Mouse (Mus musculus): ENCODE measurements at regions not wholly inside any gene's neighbourhood (a gene's known extent, or its start where the extent isn't known, plus 50 kb on each side); places are given as distances from the start of the nearest gene placed in this dataset.

- DNase-seq (ENCODE audit: low spot score) = no peak
Measured at GRCm38 (mm10) chr4:91180241-91181096, 220.1 kb downstream of the Elavl2 start.

GRCm38 (mm10) chr4:91164280-91165121 is 236.1 kb downstream of the Elavl2 start:
- DNase-seq (ENCODE audit: low spot score) = no peak

GRCm38 (mm10) chr4:91157047-91157446 is 243.5 kb downstream of the Elavl2 start:
- DNase-seq (ENCODE audit: low spot score) = peak; percentile 68

DNA sequence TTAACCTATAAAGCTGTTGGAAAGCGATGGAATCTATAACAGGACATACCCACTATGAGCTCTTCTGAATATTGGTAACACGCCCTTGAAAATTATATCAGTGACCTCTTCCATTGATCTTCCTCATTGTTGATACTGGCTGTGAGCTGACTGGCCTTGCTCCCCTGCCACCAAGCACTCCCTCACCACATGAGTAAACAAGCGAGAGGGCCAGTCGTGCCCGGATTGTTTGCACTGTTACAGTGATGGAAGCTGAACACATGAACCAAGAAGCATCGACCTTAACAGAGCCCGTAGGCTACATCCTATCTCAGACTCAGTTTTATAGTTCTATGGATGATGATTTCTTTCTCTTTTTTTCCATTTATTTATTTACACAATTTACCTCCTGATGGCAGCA is 255.9 kb downstream of the Elavl2 start:
- DNase-seq (ENCODE audit: low spot score) = no peak

DNA sequence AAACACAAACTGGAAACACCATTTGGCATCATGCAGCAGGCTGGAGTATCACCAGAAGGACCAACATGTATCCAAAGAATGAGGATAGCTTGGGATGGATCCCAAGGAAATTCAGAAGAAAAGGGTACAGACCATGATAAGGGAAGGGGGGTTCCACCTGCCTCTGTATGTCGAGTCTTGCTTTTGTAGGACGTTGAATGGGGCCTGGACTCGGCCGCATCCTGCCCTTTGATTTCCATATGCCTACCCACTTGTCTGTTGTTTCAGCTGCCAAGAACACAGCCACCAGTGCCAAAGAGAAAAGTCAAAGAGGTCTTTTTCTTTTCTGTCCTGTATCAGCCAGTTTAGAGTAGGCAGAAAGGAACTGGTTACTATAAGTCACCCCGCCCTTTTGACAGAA is 256.7 kb downstream of the Elavl2 start:
- DNase-seq (ENCODE audit: low spot score) = no peak

- peak; percentile 38 for DNase-seq (ENCODE audit: low spot score)
Measured at GRCm38 (mm10) chr4:91135327-91135726, 265.3 kb downstream of the Elavl2 start.

DNA sequence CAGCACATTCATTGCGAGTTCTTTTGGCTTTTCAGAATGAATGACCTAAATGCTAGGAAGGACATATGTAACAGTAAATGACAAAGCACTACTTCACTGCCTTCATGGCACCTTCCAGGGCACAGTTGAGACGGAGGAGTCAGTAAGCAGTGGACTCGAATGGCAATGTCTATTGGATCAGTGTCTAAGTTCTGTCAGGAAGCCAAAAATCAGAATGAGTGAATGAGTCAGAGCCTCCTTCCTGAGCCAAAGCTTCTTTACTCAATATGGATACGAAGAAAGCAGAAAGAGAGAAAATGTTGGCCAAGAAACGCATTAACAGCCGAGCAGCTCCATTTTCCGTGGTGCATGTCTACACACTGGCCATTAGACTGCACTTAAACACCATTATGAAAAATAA is 268.3 kb downstream of the Elavl2 start:
- DNase-seq (ENCODE audit: low spot score) = no peak

DNA sequence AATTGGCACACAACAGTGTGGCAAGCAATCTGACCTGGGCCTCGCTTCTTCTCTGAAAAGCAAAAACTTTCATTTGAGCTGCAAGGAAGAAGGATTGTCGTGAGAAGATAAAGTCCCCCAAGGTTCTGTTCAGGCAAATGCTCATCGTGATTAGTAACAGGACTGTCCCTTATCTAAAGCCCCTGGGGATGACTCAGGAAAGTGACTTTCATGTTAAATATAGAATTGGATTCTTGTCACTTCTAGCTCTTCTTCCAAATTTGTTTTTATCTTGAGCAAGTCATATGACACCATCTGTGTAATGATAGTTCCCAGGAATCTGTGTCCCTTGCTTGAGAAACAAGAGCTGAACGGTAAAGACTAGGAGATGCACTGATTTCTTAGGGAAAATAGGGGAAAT is 280.3 kb downstream of the Elavl2 start:
- no peak for DNase-seq (ENCODE audit: low spot score)

- DNase-seq (ENCODE audit: low spot score) = no peak
Measured at GRCm38 (mm10) chr4:91116807-91117609, 283.6 kb downstream of the Elavl2 start.

GRCm38 (mm10) chr4:91111684-91112681 is 288.6 kb downstream of the Elavl2 start:
- no peak for DNase-seq (ENCODE audit: low spot score)

DNA sequence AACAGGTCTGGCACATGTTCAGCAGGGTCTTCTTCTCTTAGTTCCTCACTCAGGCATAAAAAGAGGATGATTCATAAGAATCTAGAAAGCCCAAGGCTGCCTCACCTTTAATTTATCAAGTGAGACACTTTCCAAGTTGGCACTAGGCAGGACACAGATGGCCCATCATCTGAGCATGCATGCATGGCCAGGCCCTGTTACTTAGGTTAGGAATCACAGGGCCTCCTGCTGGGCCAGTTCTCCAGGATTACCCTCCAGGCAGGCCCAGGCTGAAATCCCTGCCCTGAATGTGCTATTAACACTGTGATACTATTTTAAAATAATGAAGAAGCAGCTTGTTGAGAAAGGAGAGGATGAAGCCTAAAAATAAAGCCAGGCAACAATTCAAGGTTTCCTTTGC is 304.5 kb downstream of the Elavl2 start:
- no peak for DNase-seq (ENCODE audit: low spot score)

DNA sequence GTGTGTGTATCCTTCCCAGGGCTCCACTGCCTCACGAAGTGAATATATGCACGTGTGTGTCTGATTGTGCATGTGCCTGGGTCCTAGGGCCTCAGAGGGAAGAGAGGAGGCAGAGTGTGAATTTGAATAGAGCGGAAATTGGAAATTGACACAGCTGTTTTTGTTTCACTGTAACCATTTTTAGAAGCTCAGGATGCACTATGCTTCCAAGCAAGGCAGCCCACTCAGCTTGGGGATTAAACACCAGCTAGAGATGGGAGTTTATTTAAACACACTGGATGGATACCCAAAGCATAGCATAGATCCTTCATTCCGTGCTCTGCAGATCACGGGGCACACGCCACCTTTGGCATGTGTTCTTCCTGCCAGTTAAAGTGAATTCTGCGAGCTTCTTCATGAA is 306.2 kb downstream of the Elavl2 start:
- DNase-seq (ENCODE audit: low spot score) = no peak

GRCm38 (mm10) chr4:91093885-91094284 is 306.7 kb downstream of the Elavl2 start:
- DNase-seq (ENCODE audit: low spot score) = no peak

- DNase-seq (ENCODE audit: low spot score) = no peak
Measured at GRCm38 (mm10) chr4:91092323-91092722, 308.3 kb downstream of the Elavl2 start.

DNA sequence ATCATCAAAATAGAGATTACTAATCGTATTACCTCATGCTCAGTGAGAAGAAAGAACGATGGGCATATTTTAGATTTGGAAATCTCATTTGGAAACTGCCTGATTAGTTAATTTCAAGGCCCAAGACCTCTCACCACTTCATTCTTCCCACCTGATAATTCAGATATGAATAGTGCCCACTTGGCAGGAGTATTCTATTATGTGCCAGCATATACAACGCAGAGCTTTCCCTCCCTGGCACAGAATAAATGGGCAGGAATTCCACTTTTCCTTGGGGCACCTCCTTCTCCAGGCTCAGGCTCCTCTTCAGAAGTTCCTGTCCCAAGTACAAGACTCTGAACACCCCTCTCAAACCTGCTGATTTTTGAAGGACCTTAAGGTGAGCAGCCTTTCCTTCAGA is 308.7 kb downstream of the Elavl2 start:
- DNase-seq (ENCODE audit: low spot score) = no peak

GRCm38 (mm10) chr4:91083950-91084349 is 316.6 kb downstream of the Elavl2 start:
- no peak for DNase-seq (ENCODE audit: low spot score)

GRCm38 (mm10) chr4:91081447-91081846 is 319.1 kb downstream of the Elavl2 start:
- DNase-seq (ENCODE audit: low spot score) = no peak

GRCm38 (mm10) chr4:91080620-91081441 is 319.8 kb downstream of the Elavl2 start:
- DNase-seq (ENCODE audit: low spot score) = no peak

DNA sequence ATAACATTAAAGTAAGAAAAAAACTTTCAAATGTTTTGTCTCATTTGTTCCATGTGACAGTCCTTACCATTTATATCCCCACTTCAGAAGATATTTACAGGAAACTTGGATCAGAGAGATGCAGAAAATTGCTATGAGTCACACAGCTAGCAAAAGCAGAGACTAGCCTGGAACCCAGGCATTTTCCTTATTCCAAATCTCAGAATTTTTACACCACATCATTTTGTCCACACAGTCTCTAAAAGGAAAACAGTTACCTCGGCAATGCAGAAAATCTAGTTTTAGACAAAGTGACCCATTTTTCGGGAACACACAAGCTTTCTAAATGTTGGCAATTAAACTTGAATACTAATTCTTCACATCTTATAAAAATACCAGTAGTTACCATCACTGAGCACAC is 329.3 kb downstream of the Elavl2 start:
- no peak for DNase-seq (ENCODE audit: low spot score)

DNA sequence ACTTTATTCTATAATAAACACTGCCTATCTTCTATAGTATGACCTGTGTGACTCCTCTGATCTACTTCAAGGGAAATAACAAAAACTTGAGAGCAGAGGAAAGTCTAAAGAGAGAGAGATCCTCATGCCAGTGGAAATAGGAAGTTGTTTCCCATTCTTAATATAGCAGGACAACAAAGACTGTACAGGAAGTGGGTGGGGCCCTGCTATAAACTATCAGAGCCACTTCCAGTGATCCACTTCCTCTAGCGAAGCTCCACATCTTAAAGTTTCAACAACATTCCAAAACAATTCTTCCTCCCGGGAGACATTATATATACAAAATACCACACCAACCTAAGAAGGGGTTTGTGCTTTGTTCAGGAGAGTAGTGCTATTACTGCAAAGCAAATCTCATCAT is 339.7 kb downstream of the Elavl2 start:
- no peak for DNase-seq (ENCODE audit: low spot score)
